Mouse (Mus musculus) small intestine, adult 2 months (tissue): ENCODE data around the gene Sh3bgr. TPM values are rescaled to one million over a fixed set of nuclear protein-coding genes. Genes with fewer than 3 reads are reported as not detected.

Experiments used
- H3K27ac ChIP-seq: fragments of 200-500 bp; 2 replicates; pipeline ENCODE4 v1.5.1; 2012; ENCODE audit warnings: low read depth, low read length, control low read depth, inconsistent platforms; ENCODE audit not compliant: insufficient read depth
- H3K27me3 ChIP-seq: fragments of 200-500 bp; 2 replicates; pipeline ENCODE4 v1.6.1; 2012; ENCODE audit warnings: mild to moderate bottlenecking, moderate library complexity, low read length, inconsistent platforms; ENCODE audit not compliant: control insufficient read depth, insufficient read depth
- H3K36me3 ChIP-seq: fragments of 200-500 bp; 2 replicates; pipeline ENCODE4 v1.6.1; 2012; ENCODE audit warnings: mild to moderate bottlenecking, low read length, control low read depth, inconsistent platforms; ENCODE audit not compliant: control insufficient read depth, insufficient read depth
- H3K4me1 ChIP-seq: fragments of 200-500 bp; 2 replicates; pipeline ENCODE4 v1.6.1; 2012; ENCODE audit warnings: low read length, inconsistent platforms, mixed read lengths; ENCODE audit not compliant: control insufficient read depth, insufficient read depth, insufficient read length
- H3K4me3 ChIP-seq: fragments of 200-500 bp; 2 replicates; pipeline ENCODE4 v1.5.1; 2012; ENCODE audit warnings: low read depth, mild to moderate bottlenecking, control low read depth, inconsistent platforms, low read length, moderate library complexity
- CTCF ChIP-seq: fragments of 200-500 bp; IDR thresholded peaks from 2 replicates; pipeline ENCODE4 v1.5.1; 2012; ENCODE audit warnings: low read depth, mild to moderate bottlenecking, control low read depth, inconsistent platforms, low read length, moderate library complexity, mixed read lengths; ENCODE audit not compliant: insufficient replicate concordance, insufficient read length; ENCODE audit errors: extremely low read depth
- POLR2A ChIP-seq: fragments of 200-500 bp; IDR thresholded peaks from 2 replicates; pipeline ENCODE4 v1.6.1; 2012; ENCODE audit warnings: low read depth, mild to moderate bottlenecking, control low read depth, inconsistent platforms, low read length, moderate library complexity
- WGBS: fragments of 180-500 bp; shearing (Covaris S2); methylation state at CpG from one replicate; pipeline ENCODE4 v1.1.7; 2018; 5-methylcytosine and 5-hydroxymethylcytosine counted together
- polyA plus RNA-seq: library from polyadenylated mRNA; depleted of rRNA; stranded (reverse); fragments of >200 nt; gene quantifications from 2 replicates; pipeline ENCODE4 v1.2.3, GENCODE M21; 2012

Gene Sh3bgr
- polyA plus RNA-seq, 1 experiment = 4.5 TPM

- Histone ChIP-seq H3K4me1 (peaks cover 4% of the 10 kb centered on the region; the same call in 1 of the 2 replicates), H3K27me3 (no peaks in the 10 kb centered on the region), H3K4me3 (peak overlapping the region; percentile 60), H3K36me3 (no peaks in the 10 kb centered on the region), H3K27ac (no peak overlapping the region)
- TF ChIP-seq CTCF (0 out of 2 replicates have a peak, but pooled peaks have one; percentile 23), POLR2A (no peak)
- WGBS = 1% methylated on average over 64 of the region's 67 CpGs
Measured at GRCm38 (mm10) chr16:96159091-96159731, 41.0 kb upstream of the Sh3bgr start.

- peaks cover 4% of the 10 kb centered on the region; the same call in 1 of the 2 replicates for H3K4me1 ChIP-seq
- H3K36me3 ChIP-seq = no peaks in the 10 kb centered on the region
- H3K27ac ChIP-seq = no peak overlapping the region
- H3K4me3 ChIP-seq = peak overlapping the region; percentile 60; the same call in 1 of the 2 replicates
- no peaks in the 10 kb centered on the region for H3K27me3 ChIP-seq
- TF ChIP-seq CTCF (no peak), POLR2A (no peak)
- WGBS = 90% methylated on average over 20 of the region's 20 CpGs
Measured at GRCm38 (mm10) chr16:96159794-96160346, 40.4 kb upstream of the Sh3bgr start.

- Histone ChIP-seq H3K27ac (no peak overlapping the region), H3K4me1 (peaks cover 4% of the 10 kb centered on the region; the same call in 1 of the 2 replicates), H3K4me3 (no peak overlapping the region), H3K36me3 (no peaks in the 10 kb centered on the region), H3K27me3 (no peaks in the 10 kb centered on the region)
- no peak for TF ChIP-seq CTCF
- TF ChIP-seq POLR2A = no peak
- 80% methylated on average over 1 of the region's 1 CpGs for WGBS
Measured at GRCm38 (mm10) chr16:96160927-96161326, 39.3 kb upstream of the Sh3bgr start.

- Histone ChIP-seq H3K4me1 (peaks cover 4% of the 10 kb centered on the region; the same call in 1 of the 2 replicates), H3K27me3 (no peaks in the 10 kb centered on the region), H3K4me3 (no peak overlapping the region), H3K36me3 (no peaks in the 10 kb centered on the region), H3K27ac (no peak overlapping the region)
- TF ChIP-seq POLR2A (no peak), CTCF (no peak)
- 91% methylated on average over 4 of the region's 4 CpGs for WGBS
Measured at GRCm38 (mm10) chr16:96161336-96161735, 38.9 kb upstream of the Sh3bgr start.

- WGBS = 77% methylated on average over 4 of the region's 4 CpGs
Measured at GRCm38 (mm10) chr16:96165723-96166264, 34.5 kb upstream of the Sh3bgr start.

GRCm38 (mm10) chr16:96168837-96169236 is 31.4 kb upstream of the Sh3bgr start:
- Histone ChIP-seq H3K4me3 (no peak overlapping the region), H3K4me1 (no peaks in the 10 kb centered on the region), H3K27me3 (no peaks in the 10 kb centered on the region), H3K27ac (no peak overlapping the region), H3K36me3 (no peaks in the 10 kb centered on the region)
- WGBS = 82% methylated on average over 4 of the region's 4 CpGs
- TF ChIP-seq CTCF (no peak), POLR2A (no peak)

More at GRCm38 (mm10) chr16:96165723-96166264, 34.5 kb upstream of the Sh3bgr start:
- Histone ChIP-seq H3K27ac (no peak overlapping the region), H3K4me3 (no peak overlapping the region), H3K27me3 (no peaks in the 10 kb centered on the region), H3K36me3 (no peaks in the 10 kb centered on the region), H3K4me1 (no peaks in the 10 kb centered on the region)
- TF ChIP-seq CTCF (no peak), POLR2A (no peak)

- H3K4me1 ChIP-seq = no peaks in the 10 kb centered on the region
- no peak overlapping the region for H3K4me3 ChIP-seq
- no peak overlapping the region for H3K27ac ChIP-seq
- no peaks in the 10 kb centered on the region for H3K36me3 ChIP-seq
- TF ChIP-seq POLR2A = no peak
- no peak for TF ChIP-seq CTCF
- 76% methylated on average over 8 of the region's 8 CpGs for WGBS
- no peaks in the 10 kb centered on the region for H3K27me3 ChIP-seq
Measured at GRCm38 (mm10) chr16:96173648-96174047, 26.6 kb upstream of the Sh3bgr start.
